Mouse (Mus musculus) activated CD4-positive, CD25-positive, alpha-beta regulatory T cell, adult 4 months (primary cell): Measurements from ENCODE around the gene Mmp14. TPM values are rescaled to one million over a fixed set of nuclear protein-coding genes. Genes with fewer than 3 reads are reported as not detected.

Source experiments
- ATAC-seq: one replicate; pipeline ENCODE4 v1.8.0; 2017
- polyA plus RNA-seq, 2 experiments: library from polyadenylated mRNA; unstranded; fragments of 100-300 nt; shearing (Covaris generic); gene quantifications; one replicate each; pipeline ENCODE4 v1.2.1; 2017

Gene Mmp14
- polyA plus RNA-seq, 2 experiments from 2014 or later, result 0.24 to 0.25 TPM

DNA sequence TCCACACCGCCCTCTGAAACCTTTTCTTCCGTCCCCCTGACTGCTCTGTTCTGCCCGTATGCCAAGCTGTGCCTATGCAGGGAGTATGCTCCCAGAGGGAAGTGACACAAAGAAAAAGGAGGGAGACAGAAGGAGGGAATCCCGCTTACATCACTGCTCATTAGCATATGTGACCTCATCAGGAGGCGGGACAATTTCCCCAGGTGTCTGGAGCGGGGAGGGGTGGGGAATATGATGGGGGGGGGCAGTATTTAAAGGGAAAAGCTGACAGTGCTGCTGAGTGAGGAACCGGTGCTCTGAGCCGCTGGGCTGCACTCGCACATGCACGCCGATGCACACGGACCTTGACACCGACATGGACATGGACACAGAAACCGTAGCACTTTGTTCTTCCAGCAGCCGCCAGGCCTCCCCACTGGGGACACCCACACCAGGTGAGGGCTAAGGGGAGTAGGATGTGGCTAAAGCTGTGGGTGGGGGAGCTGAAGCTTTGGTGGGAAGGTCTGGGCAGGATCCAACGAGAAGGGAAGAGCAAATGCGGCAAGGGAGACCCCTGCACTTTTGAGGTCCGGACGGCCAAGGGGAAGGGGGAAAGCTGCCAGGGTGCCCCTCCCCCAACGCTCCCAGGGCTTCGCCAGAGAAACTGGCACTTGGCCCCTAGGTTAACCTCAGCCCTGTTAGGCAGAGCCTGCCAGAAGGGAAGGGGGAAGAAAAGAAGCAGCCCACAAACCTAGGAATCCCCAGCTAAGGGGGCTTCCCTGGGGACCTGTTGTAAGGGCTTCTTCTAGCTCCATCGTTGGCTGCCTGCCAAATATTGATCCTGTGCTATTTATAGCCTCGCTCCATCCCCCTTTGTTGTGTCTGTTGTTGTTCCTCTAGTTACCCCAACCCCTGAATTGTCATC is 44.8 kb downstream of the Mmp14 start, which contains the start of gene Rem2:
TSS of gene Rem2 (plus strand) at position 160 of the 904 bp plus-strand sequence.
- ATAC-seq, result no peak

- no peak for ATAC-seq
Observed at GRCm38 (mm10) chr14:54477172-54477909, 45.9 kb downstream of the Mmp14 start.

- ATAC-seq, result peak; percentile 60
Observed at GRCm38 (mm10) chr14:54479451-54479920, 48.1 kb downstream of the Mmp14 start.

DNA sequence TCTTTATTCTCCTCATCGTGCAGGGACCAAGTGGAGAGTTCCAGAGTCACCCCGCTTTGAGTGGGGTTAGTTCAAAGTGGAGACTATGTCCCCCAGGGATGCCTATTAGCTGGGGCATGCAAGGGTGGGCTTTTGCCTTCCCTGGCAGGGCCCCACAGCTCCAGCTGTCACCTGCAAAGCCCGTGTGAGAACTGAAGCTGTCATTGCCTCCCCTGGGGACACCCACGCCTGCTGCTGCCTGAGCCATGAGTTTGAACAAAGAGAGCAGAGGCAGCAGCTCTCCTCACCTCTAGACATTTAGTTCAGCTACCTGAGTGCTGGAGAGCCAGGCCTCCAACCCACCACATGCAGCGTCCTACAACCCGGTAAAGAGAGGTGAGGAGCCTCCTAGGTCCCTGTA is 49.3 kb downstream of the Mmp14 start:
- ATAC-seq, result peak; percentile 4

GRCm38 (mm10) chr14:54481402-54481801 is 50.0 kb downstream of the Mmp14 start:
- ATAC-seq, result peak; percentile 72

DNA sequence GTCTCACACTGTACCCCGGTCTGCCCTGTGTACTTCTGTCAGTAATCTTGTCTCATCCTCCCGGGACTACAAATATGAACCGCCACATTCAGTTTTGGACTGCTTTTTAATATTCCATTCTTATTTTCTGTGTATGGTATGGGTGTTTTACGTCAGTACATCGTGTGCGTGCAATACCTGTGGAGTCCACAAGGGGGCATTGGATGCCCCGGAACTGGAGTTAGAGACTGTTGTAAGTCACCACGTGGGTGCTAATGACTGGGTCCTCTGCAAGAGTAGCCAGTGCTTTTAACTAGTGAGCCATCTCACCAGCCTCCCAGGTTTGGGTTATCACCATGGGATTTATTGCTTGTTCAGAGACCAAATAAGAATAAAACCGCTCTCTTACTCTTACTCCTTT is 51.1 kb downstream of the Mmp14 start:
- no peak for ATAC-seq

DNA sequence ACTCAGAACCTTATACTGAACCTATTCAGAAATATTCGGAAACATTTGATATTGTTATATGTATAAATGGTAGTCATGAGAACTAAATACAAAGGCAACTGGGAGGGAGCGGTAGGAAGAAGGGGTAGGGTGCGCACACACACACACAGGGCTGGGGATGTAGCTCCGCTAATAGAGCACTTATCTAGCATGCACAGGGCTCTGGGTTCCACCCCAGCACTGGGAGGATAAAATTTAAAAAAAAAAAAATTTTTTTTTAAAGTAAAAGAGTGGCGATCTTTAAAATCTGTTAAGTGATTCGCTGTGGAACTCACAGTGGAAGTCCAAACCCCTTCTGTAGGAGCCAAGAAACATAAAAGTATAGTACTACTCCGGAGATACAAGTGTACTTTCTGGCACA is 54.5 kb downstream of the Mmp14 start:
- no peak for ATAC-seq

DNA sequence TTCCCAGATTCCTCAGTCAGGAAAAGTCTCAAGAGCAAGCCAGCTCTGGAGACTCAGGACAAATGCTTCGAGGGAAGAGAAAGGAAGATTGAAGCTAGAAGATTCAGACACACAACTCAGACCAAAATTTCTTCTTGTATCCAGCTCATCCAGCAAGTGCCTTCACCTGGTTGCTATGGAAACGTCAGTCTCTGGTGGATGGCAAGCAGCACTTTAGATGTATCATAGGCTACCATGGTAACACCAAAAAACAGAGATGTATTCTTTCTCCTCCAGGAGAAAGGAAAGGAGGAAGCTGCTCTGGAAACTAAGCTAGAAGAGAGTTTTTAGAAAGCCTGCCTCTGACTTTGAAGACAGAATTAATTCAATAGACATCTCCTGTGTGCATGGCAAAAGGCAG is 56.3 kb downstream of the Mmp14 start:
- ATAC-seq, result no peak

DNA sequence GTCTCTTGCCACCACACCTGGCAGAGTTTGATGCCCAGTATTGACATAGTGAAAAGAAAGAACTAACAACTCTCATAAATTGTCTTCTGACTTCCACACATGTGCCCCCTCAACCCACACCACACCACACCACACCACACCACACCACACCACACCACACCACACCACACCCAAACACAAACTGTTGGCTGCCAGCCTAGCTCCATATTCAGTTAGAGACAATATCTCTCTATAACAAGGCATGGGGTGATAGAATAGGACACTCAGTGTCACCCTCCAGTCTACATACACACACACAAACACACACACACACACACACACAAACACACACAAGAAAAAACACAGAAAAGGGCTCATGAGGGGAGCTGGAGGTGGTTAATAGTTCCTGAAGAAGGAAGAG is 56.9 kb downstream of the Mmp14 start:
- no peak for ATAC-seq

GRCm38 (mm10) chr14:54492345-54493131 is 61.1 kb downstream of the Mmp14 start:
- ATAC-seq, result peak; percentile 92

GRCm38 (mm10) chr14:54493236-54493635 is 61.8 kb downstream of the Mmp14 start:
- ATAC-seq, result no peak

DNA sequence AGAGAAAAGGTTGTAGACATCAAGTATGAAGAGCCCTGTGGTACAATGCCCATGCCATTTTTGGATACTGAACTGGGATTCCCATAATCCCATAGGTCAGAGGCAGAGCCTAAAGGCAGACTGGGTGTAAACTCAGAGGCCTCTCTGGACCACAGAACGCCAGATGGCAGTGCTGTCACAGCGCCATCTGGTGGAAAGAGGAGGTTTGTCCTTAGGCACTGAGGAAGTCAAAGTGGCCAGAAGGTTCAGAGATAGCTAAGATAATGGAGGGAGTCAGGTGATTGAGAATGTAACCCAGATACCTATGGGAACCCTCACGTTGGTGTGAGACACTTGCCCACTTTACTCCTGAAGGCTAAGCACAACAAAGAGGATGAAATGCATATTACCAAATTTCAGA is 62.8 kb downstream of the Mmp14 start:
- peak; percentile 52 for ATAC-seq

Other genes starting within 250 kb of the Mmp14 start
- 100 to 1,000 TPM; 424 to 425 TPM for gene Dad1, start 177.5 kb upstream of the Mmp14 start, polyA plus RNA-seq
- gene Abhd4, start 177.4 kb upstream of the Mmp14 start, polyA plus RNA-seq, result 10 to 100 TPM; 16.3 to 16.9 TPM
- gene Olfr49, start 146.7 kb upstream of the Mmp14 start, polyA plus RNA-seq, result under 1 TPM in 1 of 2 experiments, not detected in 1; 0.08 TPM
- gene Oxa1l, start 70.8 kb upstream of the Mmp14 start, polyA plus RNA-seq, result 10 to 100 TPM; 51.7 to 82.3 TPM
- 1 to 10 TPM in 1 of 2 experiments, under 1 TPM in 1; 0.54 to 1.1 TPM for gene Slc7a7, start 13.8 kb upstream of the Mmp14 start, polyA plus RNA-seq
- gene Mrpl52, start 4.7 kb upstream of the Mmp14 start, polyA plus RNA-seq, result 100 to 1,000 TPM; 315 to 319 TPM
- 10 to 100 TPM; 57.4 to 62.2 TPM for gene Lrp10, start 32.5 kb downstream of the Mmp14 start, polyA plus RNA-seq
- gene Rem2, start 44.5 kb downstream of the Mmp14 start, polyA plus RNA-seq, result under 1 TPM; 0.57 TPM
- 10 to 100 TPM; 31.4 to 32.9 TPM for gene Prmt5, start 85.9 kb downstream of the Mmp14 start, polyA plus RNA-seq
- 10 to 100 TPM; 30.2 to 33.5 TPM for gene Haus4, start 123.0 kb downstream of the Mmp14 start, polyA plus RNA-seq
- gene Ajuba, start 145.9 kb downstream of the Mmp14 start, polyA plus RNA-seq, result under 1 TPM in 1 of 2 experiments, not detected in 1; 0.20 TPM
- 1 to 10 TPM; 2.3 TPM for gene 4931414P19Rik, start 174.4 kb downstream of the Mmp14 start, polyA plus RNA-seq
- gene Psmb5, start 186.4 kb downstream of the Mmp14 start, polyA plus RNA-seq, result 100 to 1,000 TPM; 178 to 210 TPM
- not detected for gene Psmb11, start 189.8 kb downstream of the Mmp14 start, polyA plus RNA-seq
- not detected for gene Gm17606, start 209.3 kb downstream of the Mmp14 start, polyA plus RNA-seq
- under 1 TPM; 0.16 to 0.31 TPM for gene Cdh24, start 209.8 kb downstream of the Mmp14 start, polyA plus RNA-seq